Mouse (Mus musculus) stomach, postnatal 0 days (tissue): ENCODE measurements at regions not wholly inside any gene's neighbourhood (a gene's known extent, or its start where the extent isn't known, plus 50 kb on each side); places are given as distances from the start of the nearest gene placed in this dataset.

Experiments used
- CTCF ChIP-seq: IDR thresholded peaks from 2 replicates; pipeline ENCODE4 v1.5.1; 2016; ENCODE audit warnings: antibody characterized with exemption, low read depth, mild to moderate bottlenecking, moderate library complexity
- EP300 ChIP-seq: optimal IDR thresholded peaks from 2 replicates; pipeline ENCODE3; 2016; ENCODE audit warnings: antibody characterized with exemption

DNA sequence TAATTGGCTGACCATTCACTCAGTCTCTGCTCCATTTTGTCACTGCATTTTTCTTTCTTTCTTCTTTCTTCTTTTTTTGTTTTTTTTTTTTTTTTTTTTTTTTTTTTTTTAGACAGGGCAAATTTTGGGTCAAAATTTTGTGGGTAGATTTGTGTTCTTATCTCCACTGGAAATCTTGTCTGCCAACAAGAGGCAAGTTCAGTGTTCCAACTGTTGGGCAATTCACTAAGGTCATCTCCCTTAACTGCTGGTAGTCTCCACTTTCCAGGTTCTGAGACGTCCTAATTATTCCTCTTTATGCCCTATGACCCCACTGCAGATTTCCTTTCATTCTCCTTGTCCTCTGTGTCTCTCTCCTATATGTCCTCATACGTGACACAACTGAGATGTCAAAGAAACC is 100.1 kb upstream of the Mrpl21 start:
- TF ChIP-seq CTCF (no peak), EP300 (no peak)
